Mouse (Mus musculus): ENCODE results near the gene Tnfrsf14. TPM values are rescaled to one million over a fixed set of nuclear protein-coding genes. Genes with fewer than 3 reads are reported as not detected.

Tnfrsf14 gene
- total RNA-seq, 2 experiments from 2014 or later, result 2.7 to 3.7 TPM

GRCm38 (mm10) chr4:154914707-154915106 is 13.7 kb downstream of the Tnfrsf14 start:
- DNase-seq, result no peak

GRCm38 (mm10) chr4:154914252-154914651 is 14.1 kb downstream of the Tnfrsf14 start:
- DNase-seq, result no peak

GRCm38 (mm10) chr4:154913845-154914244 is 14.5 kb downstream of the Tnfrsf14 start:
- DNase-seq, result no peak

- no peak for DNase-seq
Observed at GRCm38 (mm10) chr4:154911644-154912043, 16.7 kb downstream of the Tnfrsf14 start.

- DNase-seq, result no peak
Observed at GRCm38 (mm10) chr4:154910606-154911522, 17.5 kb downstream of the Tnfrsf14 start.

GRCm38 (mm10) chr4:154908490-154908889 is 19.9 kb downstream of the Tnfrsf14 start:
- DNase-seq, result no peak

- DNase-seq, result peak; percentile 80
Observed at GRCm38 (mm10) chr4:154907833-154908232, 20.5 kb downstream of the Tnfrsf14 start.

GRCm38 (mm10) chr4:154904185-154905071 is 23.9 kb downstream of the Tnfrsf14 start:
- DNase-seq, result peak; percentile 74

- DNase-seq, result no peak
Observed at GRCm38 (mm10) chr4:154902371-154902770, 26.0 kb downstream of the Tnfrsf14 start.

- peak; percentile 80 for DNase-seq
Observed at GRCm38 (mm10) chr4:154898506-154899446, 29.6 kb downstream of the Tnfrsf14 start, which contains the start of gene Fam213b. Fam213b (minus strand) TSS chr4:154899135.

GRCm38 (mm10) chr4:154897676-154898465 is 30.5 kb downstream of the Tnfrsf14 start:
- DNase-seq, result peak; percentile 26

GRCm38 (mm10) chr4:154895549-154895948 is 32.8 kb downstream of the Tnfrsf14 start:
- DNase-seq, result no peak

GRCm38 (mm10) chr4:154890887-154891286 is 37.5 kb downstream of the Tnfrsf14 start:
- no peak for DNase-seq

- no peak for DNase-seq
Observed at GRCm38 (mm10) chr4:154887593-154888250, 40.6 kb downstream of the Tnfrsf14 start.

- DNase-seq, result no peak
Observed at GRCm38 (mm10) chr4:154886876-154887592, 41.3 kb downstream of the Tnfrsf14 start.

- DNase-seq, result no peak
Observed at GRCm38 (mm10) chr4:154885416-154885815, 42.9 kb downstream of the Tnfrsf14 start.

- no peak for DNase-seq
Observed at GRCm38 (mm10) chr4:154882014-154882659, 46.2 kb downstream of the Tnfrsf14 start.

GRCm38 (mm10) chr4:154880730-154881129 is 47.6 kb downstream of the Tnfrsf14 start:
- DNase-seq, result peak; percentile 67

Measured in heart, postnatal 4 days (tissue).